13 mouse cellular contexts compared by ENCODE assay signal in the genomic region with DNA sequence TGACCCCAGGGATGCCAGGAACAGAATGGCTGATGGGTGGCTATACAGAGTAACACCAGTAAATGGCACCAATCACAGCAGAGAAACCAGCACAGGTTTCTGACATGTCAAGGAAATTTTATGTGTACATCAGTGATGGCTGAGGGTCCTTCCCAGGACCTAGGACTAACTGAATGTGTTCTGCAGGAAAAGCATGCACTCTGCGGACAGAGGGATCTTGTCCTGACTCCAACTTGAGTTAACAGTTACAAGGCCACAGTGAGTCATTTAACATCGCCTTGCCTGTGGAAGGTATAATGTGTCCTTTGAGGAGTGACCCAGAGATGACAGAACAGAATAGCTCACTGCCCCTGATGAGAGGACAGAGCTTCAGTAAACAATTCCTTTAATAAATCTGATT. TPM values are rescaled to one million over a fixed set of nuclear protein-coding genes. Genes with fewer than 3 reads are reported as not detected.
DNase-seq lines count a peak whose midpoint lies in the region; ATAC-seq and TF ChIP-seq lines count a peak whose summit lies in the region.
"Had no signal": no experiment of that assay in that cellular context is flagged by ENCODE, and none has a peak within 500 bp of the region (broad histone marks: within the 10 kb centered on the region; RNA-seq: fewer than 3 reads in every experiment).

No protein-coding gene starts in this region.

- ATAC-seq in hindbrain, embryonic 13.5 days (ENCODE audit: low FRiP score), result no peak
- ATAC-seq in hindbrain, embryonic 11.5 days (ENCODE audit: low FRiP score), result no peak
- no peak for ATAC-seq in hindbrain, embryonic 16.5 days

- no peak overlapping the region for H3K27ac ChIP-seq in hindbrain, embryonic 13.5 days
- no peak overlapping the region for H3K27ac ChIP-seq in hindbrain, embryonic 11.5 days (ENCODE audit: low read depth, low read length)
- no peak overlapping the region for H3K27ac ChIP-seq in hindbrain, embryonic 16.5 days (ENCODE audit: low read depth, low read length)
- H3K27ac ChIP-seq in kidney, adult 2 months (ENCODE audit: insufficient read depth, low read depth, low read length), result no peak overlapping the region
- H3K27ac ChIP-seq: liver, embryonic 14.5 days; midbrain, embryonic 10.5 days had no signal

- DNase-seq in adrenal gland, postnatal 36 days, result peak; percentile 25 to 28
- no peak for DNase-seq in adrenal gland, postnatal 10 days
- DNase-seq in hindbrain, embryonic 11.5 days (ENCODE audit: low spot score), result no peak
- DNase-seq in 3T3-L1 (ENCODE audit: low read depth, low spot score), result peak; percentile 17
- no peak for DNase-seq in kidney, postnatal 36 days
- no peak for DNase-seq in kidney, adult 2 months
- DNase-seq: gastrocnemius, postnatal 14 days; kidney, adult 18-20 months; right cerebral cortex, postnatal 14 days had no signal

- peaks cover 25% of the 10 kb centered on the region for H3K4me1 ChIP-seq in hindbrain, embryonic 13.5 days (replicated peaks)
- H3K4me1 ChIP-seq in hindbrain, embryonic 11.5 days (replicated peaks; ENCODE audit: control insufficient read depth, insufficient read depth, low read length), result no peaks in the 10 kb centered on the region
- H3K4me1 ChIP-seq in hindbrain, embryonic 16.5 days (ENCODE audit: control insufficient read depth, insufficient read depth, low read depth, low read length), result peaks cover 9% of the 10 kb centered on the region
- no peaks in the 10 kb centered on the region for H3K4me1 ChIP-seq in kidney, adult 2 months (ENCODE audit: control insufficient read depth, insufficient read depth, low read length)

- no peaks in the 10 kb centered on the region for H3K9me3 ChIP-seq in hindbrain, embryonic 13.5 days
- no peaks in the 10 kb centered on the region for H3K9me3 ChIP-seq in hindbrain, embryonic 11.5 days (ENCODE audit: control insufficient read depth, low read length)
- no peaks in the 10 kb centered on the region for H3K9me3 ChIP-seq in hindbrain, embryonic 16.5 days (ENCODE audit: control insufficient read depth, low read length)
- H3K9me3 ChIP-seq: midbrain, embryonic 10.5 days had no signal

- 80% methylated on average over 2 of the region's 2 CpGs for WGBS in hindbrain, embryonic 13.5 days
- 89% methylated on average over 2 of the region's 2 CpGs for WGBS in hindbrain, embryonic 11.5 days
- WGBS in hindbrain, embryonic 16.5 days, result 77% methylated on average over 2 of the region's 2 CpGs
- 67% methylated on average over 2 of the region's 2 CpGs for WGBS in kidney, adult 2 months

- peak overlapping the region; percentile 13; the same call in 1 of the 2 replicates for H3K4me2 ChIP-seq in hindbrain, embryonic 13.5 days
- H3K4me2 ChIP-seq in hindbrain, embryonic 11.5 days (replicated peaks; ENCODE audit: low read depth, low read length), result no peak overlapping the region
- H3K4me2 ChIP-seq in hindbrain, embryonic 16.5 days (ENCODE audit: low read length), result peak overlapping the region; percentile 24; the same call in 1 of the 2 replicates

- no peak for TF ChIP-seq POLR2A in kidney, adult 2 months (IDR thresholded peaks at IDR 0.05; ENCODE audit: low read depth, low read length)

- H3K9ac ChIP-seq in hindbrain, embryonic 13.5 days, result no peak overlapping the region
- H3K9ac ChIP-seq in hindbrain, embryonic 11.5 days (ENCODE audit: low read depth, low read length), result no peak overlapping the region
- H3K9ac ChIP-seq in hindbrain, embryonic 16.5 days (ENCODE audit: low read depth, low read length), result no peak overlapping the region
- H3K9ac ChIP-seq: liver, embryonic 14.5 days had no signal

- no peaks in the 10 kb centered on the region for H3K27me3 ChIP-seq in hindbrain, embryonic 13.5 days
- no peaks in the 10 kb centered on the region for H3K27me3 ChIP-seq in hindbrain, embryonic 11.5 days (ENCODE audit: control insufficient read depth, insufficient read depth, low read length)
- no peaks in the 10 kb centered on the region for H3K27me3 ChIP-seq in hindbrain, embryonic 16.5 days (replicated peaks; ENCODE audit: control insufficient read depth, insufficient read depth, low read length)
- no peaks in the 10 kb centered on the region for H3K27me3 ChIP-seq in kidney, adult 2 months (replicated peaks; ENCODE audit: control insufficient read depth, insufficient read depth, low read length)

- H3K4me3 ChIP-seq in hindbrain, embryonic 13.5 days, result no peak overlapping the region
- H3K4me3 ChIP-seq in hindbrain, embryonic 11.5 days (ENCODE audit: low read depth, low read length), result no peak overlapping the region
- H3K4me3 ChIP-seq in hindbrain, embryonic 16.5 days (ENCODE audit: low read length), result no peak overlapping the region
- no peak overlapping the region for H3K4me3 ChIP-seq in kidney, adult 2 months (ENCODE audit: insufficient read depth, low read depth, low read length)

- no peak for TF ChIP-seq CTCF in kidney, adult 2 months (conservative IDR thresholded peaks at IDR 0.05; ENCODE audit: insufficient read depth, insufficient read length, low read depth, low read length)

- no peaks in the 10 kb centered on the region; the same call in 1 of the 2 replicates for H3K36me3 ChIP-seq in hindbrain, embryonic 13.5 days
- no peaks in the 10 kb centered on the region for H3K36me3 ChIP-seq in hindbrain, embryonic 11.5 days (ENCODE audit: control insufficient read depth, insufficient read depth, low read length)
- no peaks in the 10 kb centered on the region for H3K36me3 ChIP-seq in hindbrain, embryonic 16.5 days (ENCODE audit: control insufficient read depth, insufficient read depth, low read length)
- H3K36me3 ChIP-seq in kidney, adult 2 months (ENCODE audit: control insufficient read depth, insufficient read depth, low read length), result no peaks in the 10 kb centered on the region

RNA-seq across cellular contexts. Expression of a gene that starts 1.6 kb away (rescaled TPM):
- total RNA-seq in adrenal gland, postnatal 36 days (2021), result 10 to 100 TPM; 42.2 to 79.8 TPM
- 10 to 100 TPM; 37.2 to 50.5 TPM for total RNA-seq in adrenal gland, postnatal 10 days (2021)
- polyA plus RNA-seq in hindbrain, embryonic 13.5 days (2015; fragmentation: Nextera tagmentation; extraction: Ambion mirVana), result 79.5 and 80.8 TPM in 2 replicates
- polyA plus RNA-seq in hindbrain, embryonic 11.5 days (2014; fragmentation: Nextera tagmentation; extraction: Ambion mirVana), result 49.9 and 56.2 TPM in 2 replicates
- 114 and 118 TPM in 2 replicates for polyA plus RNA-seq in hindbrain, embryonic 16.5 days (2015; fragmentation: Nextera tagmentation; extraction: Ambion mirVana)
- polyA plus RNA-seq in kidney, adult 2 months (2012; rRNA removed), result 13.6 and 16.0 TPM in 2 replicates

Comparison
In these comparisons a context has a peak if more than half of its experiments do, and no peak if none do; other contexts are left out.
1. DNase-seq: peak in adrenal gland, postnatal 36 days (2 of 2) and 3T3-L1 (single experiment); none in adrenal gland, postnatal 10 days (single experiment), hindbrain, embryonic 11.5 days (single experiment), kidney, postnatal 36 days (0 of 2) and kidney, adult 2 months (single experiment).